Mouse (Mus musculus) CH12.LX (cell line): ENCODE measurements around the gene Olfr272. TPM values are rescaled to one million over a fixed set of nuclear protein-coding genes. Genes with fewer than 3 reads are reported as not detected.

Source experiments
- DNase-seq: peaks from one replicate; pipeline ENCODE4 v3.0.0-alpha.2; 2013; ENCODE audit errors: extremely low read depth
- H3K27ac ChIP-seq: 2 replicates; pipeline ENCODE4 v1.5.1; 2012; ENCODE audit warnings: low read depth, mild to moderate bottlenecking, control low read depth, moderate library complexity; ENCODE audit not compliant: insufficient read depth
- H3K27me3 ChIP-seq: replicated peaks from 2 replicates; pipeline ENCODE3; 2012; ENCODE audit warnings: inconsistent platforms
- H3K36me3 ChIP-seq, 2 experiments: replicated peaks in 1 of 2; 2 replicates each; pipeline versions ENCODE3 to v1.6.1; 2012; ENCODE audit warnings: inconsistent platforms in 1 of 2, low read length in 1 of 2, mild to moderate bottlenecking in 1 of 2, mixed read lengths in 1 of 2, moderate library complexity in 1 of 2; ENCODE audit not compliant: control insufficient read depth in 1 of 2, insufficient read depth in 1 of 2
- H3K4me1 ChIP-seq, 2 experiments: 2 replicates each; pipeline ENCODE4 v1.6.1; 2012; ENCODE audit warnings: inconsistent platforms in 1 of 2, moderate library complexity in 1 of 2; ENCODE audit not compliant: insufficient read depth in 2 of 2, control insufficient read depth in 1 of 2
- H3K4me2 ChIP-seq: 2 replicates; pipeline ENCODE4 v1.6.1; 2012; ENCODE audit warnings: low read depth, mild to moderate bottlenecking, control low read depth; ENCODE audit not compliant: poor library complexity, insufficient read depth, severe bottlenecking
- H3K4me3 ChIP-seq, 3 experiments: fragments of 150-350 bp in 1 of 3; sonication (generic) in 1 of 3; replicated peaks in 1 of 3; 2 replicates each; pipeline versions ENCODE3 to v1.5.1; 2011 to 2012; ENCODE audit warnings: low read depth in 2 of 3, low read length in 2 of 3, mild to moderate bottlenecking in 2 of 3, moderate library complexity in 2 of 3, control low read depth in 1 of 3, improper control_type of control experiment in 1 of 3, inconsistent platforms in 1 of 3, mixed read lengths in 1 of 3; ENCODE audit not compliant: poor library complexity in 1 of 3
- H3K79me2 ChIP-seq: replicated peaks from 2 replicates; pipeline ENCODE4 v1.6.1; 2012; ENCODE audit warnings: mild to moderate bottlenecking, moderate library complexity; ENCODE audit not compliant: control insufficient read depth, poor library complexity, insufficient read depth, severe bottlenecking; ENCODE audit errors: extremely low read depth
- H3K9ac ChIP-seq: 2 replicates; pipeline ENCODE4 v1.6.1; 2012; ENCODE audit warnings: low read depth, mild to moderate bottlenecking, control low read depth, moderate library complexity; ENCODE audit not compliant: insufficient read depth
- H3K9me3 ChIP-seq: replicated peaks from 2 replicates; pipeline ENCODE3; 2012; ENCODE audit warnings: low read length, inconsistent platforms, mixed read lengths
- BHLHE40 ChIP-seq: IDR thresholded peaks from 2 replicates; pipeline ENCODE4 v1.6.1; 2011; ENCODE audit warnings: mild to moderate bottlenecking, low read depth, low read length, improper control_type of control experiment
- CTCF ChIP-seq, 2 experiments: IDR thresholded peaks in 1 of 2; conservative IDR thresholded peaks in 1 of 2; 2 replicates each; pipeline ENCODE4 v1.5.1; 2011 to 2012; ENCODE audit warnings: low read depth in 2 of 2, low read length in 2 of 2, improper control_type of control experiment in 1 of 2, inconsistent platforms in 1 of 2, mild to moderate bottlenecking in 1 of 2, moderate library complexity in 1 of 2
- ELF1 ChIP-seq: IDR thresholded peaks from 2 replicates; pipeline ENCODE4 v1.6.1; 2014; ENCODE audit warnings: low read depth, mild to moderate bottlenecking, inconsistent platforms, low read length, improper control_type of control experiment
- ETS1 ChIP-seq: conservative IDR thresholded peaks from 2 replicates; pipeline ENCODE4 v1.6.1; 2012; ENCODE audit warnings: low read depth, mild to moderate bottlenecking, inconsistent platforms, low read length, improper control_type of control experiment, moderate library complexity
- IRF4 ChIP-seq: IDR thresholded peaks from 2 replicates; pipeline ENCODE4 v1.6.1; 2014; ENCODE audit warnings: low read depth, mild to moderate bottlenecking, inconsistent platforms, low read length, improper control_type of control experiment
- JUND ChIP-seq: conservative IDR thresholded peaks from 2 replicates; pipeline ENCODE4 v1.6.1; 2011; ENCODE audit warnings: low read depth, low read length, improper control_type of control experiment
- KAT2A ChIP-seq: IDR thresholded peaks from 2 replicates; pipeline ENCODE4 v1.6.1; 2012; ENCODE audit warnings: low read length, improper control_type of control experiment, inconsistent platforms; ENCODE audit not compliant: insufficient replicate concordance
- MAX ChIP-seq: IDR thresholded peaks from 2 replicates; pipeline ENCODE4 v1.6.1; 2011; ENCODE audit warnings: low read length, improper control_type of control experiment
- MAZ ChIP-seq: IDR thresholded peaks from 2 replicates; pipeline ENCODE4 v1.6.1; 2012; ENCODE audit warnings: low read depth, mild to moderate bottlenecking, inconsistent platforms, low read length, improper control_type of control experiment, moderate library complexity
- MYC ChIP-seq: IDR thresholded peaks from 2 replicates; pipeline ENCODE4 v1.6.1; 2011; ENCODE audit warnings: low read depth, mild to moderate bottlenecking, improper control_type of control experiment, low read length
- NELFE ChIP-seq: IDR thresholded peaks from 2 replicates; pipeline ENCODE4 v1.6.1; 2011; ENCODE audit warnings: low read depth, low read length, improper control_type of control experiment
- NRF1 ChIP-seq: IDR thresholded peaks from 2 replicates; pipeline ENCODE4 v1.6.1; 2014; ENCODE audit warnings: low read depth, mild to moderate bottlenecking, inconsistent platforms, low read length, improper control_type of control experiment, moderate library complexity
- POLR2A ChIP-seq: IDR thresholded peaks from 2 replicates; pipeline ENCODE4 v1.6.1; 2011; ENCODE audit warnings: low read depth, mild to moderate bottlenecking, improper control_type of control experiment, low read length
- RCOR1 ChIP-seq: conservative IDR thresholded peaks from 2 replicates; pipeline ENCODE4 v1.6.1; 2012; ENCODE audit warnings: low read depth, mild to moderate bottlenecking, inconsistent platforms, low read length, improper control_type of control experiment
- UBTF ChIP-seq: IDR thresholded peaks from 2 replicates; pipeline ENCODE4 v1.6.1; 2012; ENCODE audit warnings: low read depth, mild to moderate bottlenecking, inconsistent platforms, low read length, improper control_type of control experiment, moderate library complexity
- USF1 ChIP-seq: IDR thresholded peaks from 2 replicates; pipeline ENCODE4 v1.6.1; 2014; ENCODE audit warnings: low read depth, mild to moderate bottlenecking, inconsistent platforms, low read length, improper control_type of control experiment
- USF2 ChIP-seq: conservative IDR thresholded peaks from 2 replicates; pipeline ENCODE4 v1.6.1; 2011; ENCODE audit warnings: low read depth, low read length, improper control_type of control experiment
- ZMIZ1 ChIP-seq: IDR thresholded peaks from 2 replicates; pipeline ENCODE4 v1.6.1; 2012; ENCODE audit warnings: low read depth, mild to moderate bottlenecking, inconsistent platforms, low read length, improper control_type of control experiment
- ZNF384 ChIP-seq: IDR thresholded peaks from 2 replicates; pipeline ENCODE4 v1.6.1; 2012; ENCODE audit warnings: low read depth, low read length, improper control_type of control experiment, inconsistent platforms
- dilution Hi-C: fragments of 300-500 bp; cut with MboI; formaldehyde crosslinking; loops from 2 replicates; pipeline ENCODE4 v1.14.3; 2020; ENCODE audit warnings: low sequenced_read_pairs; ENCODE audit not compliant: extremely low pct_unique_long_range_greater_than_20kb, extremely low pct_ligation_motif_present
- in situ Hi-C: fragments of 300-500 bp; cut with MboI; formaldehyde crosslinking; loops from 3 replicates; pipeline ENCODE4 v1.14.3; 2019; ENCODE audit warnings: low sequenced_read_pairs, low pct_ligation_motif_present, low pct_unique_long_range_greater_than_20kb, mixed read lengths
- polyA plus RNA-seq: library from polyadenylated mRNA; unstranded; fragments of >175 nt; gene quantifications from 2 replicates; pipeline ENCODE4 v1.2.1, GENCODE M21; 2012; ENCODE audit warnings: low read depth; ENCODE audit not compliant: insufficient read length
- total RNA-seq, 2 experiments: library from RNA; depleted of rRNA; stranded (reverse); fragments of 300-350 nt in 1 of 2; fragments of >200 nt in 1 of 2; gene quantifications; 2 replicates each; pipeline ENCODE4 v1.2.3; 2012 to 2014

The Olfr272 gene
- not detected in 2 replicates for total RNA-seq (2012; rRNA removed)
- not detected in 2 replicates for total RNA-seq (2014; rRNA removed)
- polyA plus RNA-seq = not detected in 2 replicates

DNA sequence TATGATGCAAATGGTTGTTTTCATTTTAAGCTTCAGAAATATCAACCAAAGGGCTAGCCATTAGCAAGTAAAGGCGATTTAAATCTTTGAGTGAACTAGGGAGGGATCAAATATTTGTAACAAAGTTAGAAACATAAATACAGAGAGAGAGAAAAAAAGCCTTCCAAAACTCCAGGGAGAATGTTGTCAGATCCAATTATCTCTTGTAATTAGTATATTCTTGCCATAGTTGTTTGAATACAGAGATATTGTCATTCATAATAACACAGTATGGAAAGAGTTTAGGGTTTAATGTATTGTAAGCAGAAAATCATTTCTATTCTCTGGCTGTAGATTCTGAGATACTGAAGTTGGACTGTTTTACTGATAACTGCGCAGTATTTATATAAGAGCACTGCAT, at the start of gene Olfr272:
TSS of gene Olfr272 (minus strand) at position 101 of the 400 bp plus-strand sequence.
- no peak for DNase-seq
- Histone ChIP-seq H3K4me1 (peaks cover 0 to 13% of the 10 kb centered on the region in 2 experiments; a peak in 2 of 4 replicates), H3K36me3 (no peaks in the 10 kb centered on the region), H3K9ac (no peak within 1 kb of the TSS), H3K4me2 (no peak within 1 kb of the TSS), H3K9me3 (no peaks in the 10 kb centered on the region), H3K4me3 (no peak within 1 kb of the TSS), H3K27ac (no peak within 1 kb of the TSS), H3K79me2 (no peaks in the 10 kb centered on the region), H3K27me3 (no peaks in the 10 kb centered on the region)
- in situ Hi-C loops = no loop called here
- dilution Hi-C loops = no loop called here
- TF ChIP-seq CTCF (conservative IDR thresholded peaks at IDR 0.05 in 1 of 2, IDR thresholded peaks at IDR 0.05 in 1 of 2; ENCODE audit: low read depth in 2 of 2, low read length in 2 of 2) = no peak
- no peak for TF ChIP-seq NELFE
- TF ChIP-seq ELF1 = no peak
- TF ChIP-seq NRF1 = no peak
- TF ChIP-seq POLR2A = no peak
- no peak for TF ChIP-seq RCOR1
- TF ChIP-seq MAX = no peak
- TF ChIP-seq ZMIZ1 = no peak
- no peak for TF ChIP-seq MYC
- no peak for TF ChIP-seq UBTF
- no peak for TF ChIP-seq BHLHE40
- no peak for TF ChIP-seq MAZ
- TF ChIP-seq USF1 = no peak
- TF ChIP-seq ETS1 = no peak
- TF ChIP-seq JUND = no peak
- TF ChIP-seq KAT2A = no peak
- no peak for TF ChIP-seq IRF4

DNA sequence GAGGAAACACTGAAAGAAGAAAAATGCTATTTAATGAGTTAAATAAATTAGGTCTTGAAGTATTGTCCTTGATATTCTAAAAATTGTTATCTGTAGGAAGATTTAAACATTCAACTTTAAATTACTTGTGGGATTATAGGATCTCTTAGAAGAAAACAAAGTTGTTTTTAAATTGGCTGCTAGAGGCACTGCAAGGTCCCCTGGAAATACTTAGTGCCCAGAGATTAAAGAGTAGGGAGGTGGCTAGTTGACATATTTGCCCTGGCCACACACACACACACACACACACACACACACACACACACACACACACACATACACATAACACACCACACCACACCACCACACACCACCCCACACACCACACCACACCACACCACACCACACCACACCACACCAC, 45.3 kb upstream of the Olfr272 start, which contains the start of gene Olfr270:
TSS of gene Olfr270 (plus strand) at position 301 of the 400 bp plus-strand sequence.
- no peak within 1 kb of the TSS for H3K27ac ChIP-seq
- H3K9ac ChIP-seq = no peak within 1 kb of the TSS
- no peaks in the 10 kb centered on the region for H3K36me3 ChIP-seq
- TF ChIP-seq RCOR1 (no peak), NRF1 (no peak), MYC (no peak), ZNF384 (no peak), ZMIZ1 (no peak), USF1 (no peak), USF2 (no peak)
- in situ Hi-C loops (no loop called here), dilution Hi-C loops (no loop called here)
- no peak for DNase-seq
- no peaks in the 10 kb centered on the region for H3K4me1 ChIP-seq
- no peaks in the 10 kb centered on the region for H3K9me3 ChIP-seq
- H3K4me3 ChIP-seq = no peak within 1 kb of the TSS
- no peaks in the 10 kb centered on the region for H3K79me2 ChIP-seq
- no peak within 1 kb of the TSS for H3K4me2 ChIP-seq
- H3K27me3 ChIP-seq = no peaks in the 10 kb centered on the region
